Mouse (Mus musculus) hindbrain, embryonic 12.5 days (tissue): Measurements from ENCODE around the gene Ispd. TPM values are rescaled to one million over a fixed set of nuclear protein-coding genes. Genes with fewer than 3 reads are reported as not detected.

Experiments
- ATAC-seq: fragments of 200-750 bp; cut with Nextera tagmentation; 2 replicates; pipeline ENCODE4 v1.8.0; 2017; ENCODE audit warnings: moderate TSS enrichment; ENCODE audit not compliant: low FRiP score
- H3K27ac ChIP-seq: fragments of 300-500 bp; sonication (generic); 2 replicates; pipeline ENCODE4 v1.5.1; 2016; ENCODE audit warnings: mild to moderate bottlenecking
- H3K27me3 ChIP-seq: fragments of 300-500 bp; sonication (generic); 2 replicates; pipeline ENCODE4 v1.6.1; 2016; ENCODE audit warnings: mild to moderate bottlenecking
- H3K36me3 ChIP-seq: fragments of 300-500 bp; sonication (generic); 2 replicates; pipeline ENCODE4 v1.6.1; 2016; ENCODE audit warnings: mild to moderate bottlenecking
- H3K4me1 ChIP-seq: fragments of 300-500 bp; sonication (generic); 2 replicates; pipeline ENCODE4 v1.6.1; 2016
- H3K4me2 ChIP-seq: fragments of 300-500 bp; sonication (generic); replicated peaks from 2 replicates; pipeline ENCODE4 v1.6.1; 2016; ENCODE audit warnings: mild to moderate bottlenecking
- H3K4me3 ChIP-seq: fragments of 300-500 bp; sonication (generic); 2 replicates; pipeline ENCODE4 v1.5.1; 2016; ENCODE audit warnings: mild to moderate bottlenecking
- H3K9ac ChIP-seq: fragments of 300-500 bp; sonication (generic); 2 replicates; pipeline ENCODE4 v1.6.1; 2016; ENCODE audit warnings: mild to moderate bottlenecking, moderate library complexity
- H3K9me3 ChIP-seq: fragments of 300-500 bp; sonication (generic); replicated peaks from 2 replicates; pipeline ENCODE4 v1.6.1; 2016; ENCODE audit warnings: mild to moderate bottlenecking
- WGBS: fragments of 180-500 bp; shearing (Covaris S2); methylation state at CpG from one replicate; pipeline ENCODE4 v1.1.7; 2016; 5-methylcytosine and 5-hydroxymethylcytosine counted together
- polyA plus RNA-seq: library from polyadenylated mRNA; unstranded; fragments of >200 nt; fragmentation: Nextera tagmentation; extraction: Ambion mirVana; gene quantifications from 2 replicates; pipeline ENCODE4 v1.2.1, GENCODE M21; 2016

Gene Ispd
- polyA plus RNA-seq, 1 experiment from 2014 or later = 12.4 TPM

DNA sequence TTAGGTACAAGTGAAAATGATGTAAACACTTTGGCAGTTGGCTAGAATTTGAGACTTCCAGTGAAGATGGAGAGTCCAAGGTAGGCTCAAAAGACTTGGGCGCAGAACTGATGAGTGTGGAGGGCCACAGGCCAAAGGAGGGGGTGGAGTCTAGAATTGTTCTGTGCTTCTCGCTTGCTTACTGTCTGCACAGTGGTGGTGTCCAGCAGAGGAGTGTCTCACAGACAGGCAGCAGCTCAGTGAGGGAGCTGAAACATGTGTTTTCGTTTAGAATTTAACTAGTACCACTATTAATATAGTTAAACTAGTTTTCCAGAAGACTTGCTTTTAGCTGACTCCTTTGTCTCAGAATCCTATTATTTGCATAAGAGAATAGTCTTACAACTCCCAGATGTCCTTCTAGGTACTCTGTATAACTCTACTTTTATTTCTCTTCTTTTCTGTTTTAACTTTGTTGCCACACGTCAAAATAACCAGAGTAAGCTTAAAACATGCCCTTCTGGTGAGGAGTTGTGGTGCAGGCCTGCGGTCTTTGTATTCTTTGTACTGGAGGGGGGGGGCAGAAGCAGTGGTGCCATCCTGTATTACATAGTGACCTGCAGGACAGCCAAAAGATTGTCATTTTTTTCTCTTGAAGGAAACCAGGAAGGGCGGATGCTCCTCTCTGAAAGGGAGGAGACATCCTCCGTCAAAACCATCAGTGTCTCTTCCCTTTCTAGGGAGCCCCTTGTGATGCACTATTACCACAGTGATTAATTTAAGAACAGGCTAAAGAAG, 240.9 kb downstream of the Ispd start:
- Histone ChIP-seq H3K36me3 (no peaks in the 10 kb centered on the region), H3K9me3 (no peaks in the 10 kb centered on the region), H3K4me3 (no peak overlapping the region), H3K4me2 (no peak overlapping the region), H3K27ac (no peak overlapping the region), H3K9ac (no peak overlapping the region), H3K27me3 (no peaks in the 10 kb centered on the region), H3K4me1 (no peaks in the 10 kb centered on the region)
- 79% methylated on average over 7 of the region's 7 CpGs for WGBS
- no peak for ATAC-seq

DNA sequence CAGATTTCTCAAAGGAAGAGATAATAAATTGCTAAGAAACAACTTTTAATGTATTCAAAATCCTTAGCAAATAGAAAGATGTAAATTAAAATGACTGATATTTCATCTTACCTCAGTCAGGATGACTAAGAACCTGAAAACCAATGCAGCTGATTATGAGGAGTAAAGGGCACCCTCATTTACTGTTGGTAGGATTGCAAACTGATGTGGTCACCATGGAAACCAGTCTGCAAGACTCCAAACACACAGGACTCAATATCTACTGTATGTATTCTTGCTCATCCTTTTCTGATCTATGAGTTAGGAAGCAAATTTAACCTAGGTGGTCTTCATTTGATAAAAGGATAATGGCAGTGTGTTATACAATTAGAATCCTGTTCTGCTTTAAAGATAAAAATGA, 246.0 kb downstream of the Ispd start:
- Histone ChIP-seq H3K9ac (no peak overlapping the region), H3K4me3 (no peak overlapping the region), H3K36me3 (no peaks in the 10 kb centered on the region), H3K4me2 (no peak overlapping the region), H3K4me1 (no peaks in the 10 kb centered on the region), H3K27me3 (no peaks in the 10 kb centered on the region), H3K9me3 (no peaks in the 10 kb centered on the region), H3K27ac (no peak overlapping the region)
- no peak for ATAC-seq

DNA sequence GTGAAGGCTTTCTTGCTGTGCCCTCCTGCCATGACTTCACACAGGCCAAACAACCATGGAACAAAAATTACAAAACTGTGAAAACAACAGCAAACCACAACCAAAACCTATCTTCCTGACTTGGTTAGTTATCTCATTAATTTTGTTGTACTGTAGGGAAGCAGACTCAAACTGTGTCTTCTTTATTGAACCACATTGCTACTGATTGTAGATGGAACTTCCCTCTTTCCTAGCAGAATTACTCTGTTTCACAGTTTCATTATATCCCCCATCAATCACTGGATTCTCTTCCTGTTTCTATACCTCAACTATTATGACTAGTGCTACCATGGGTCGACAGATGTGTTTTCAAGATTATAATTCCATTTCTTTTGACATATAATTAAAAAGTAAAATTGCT, 251.2 kb downstream of the Ispd start:
- Histone ChIP-seq H3K9me3 (no peaks in the 10 kb centered on the region), H3K27me3 (no peaks in the 10 kb centered on the region), H3K36me3 (no peaks in the 10 kb centered on the region), H3K4me3 (no peak overlapping the region), H3K4me2 (no peak overlapping the region), H3K27ac (no peak overlapping the region), H3K9ac (no peak overlapping the region), H3K4me1 (no peaks in the 10 kb centered on the region)
- WGBS = 87% methylated on average over 1 of the region's 1 CpGs
- no peak for ATAC-seq

DNA sequence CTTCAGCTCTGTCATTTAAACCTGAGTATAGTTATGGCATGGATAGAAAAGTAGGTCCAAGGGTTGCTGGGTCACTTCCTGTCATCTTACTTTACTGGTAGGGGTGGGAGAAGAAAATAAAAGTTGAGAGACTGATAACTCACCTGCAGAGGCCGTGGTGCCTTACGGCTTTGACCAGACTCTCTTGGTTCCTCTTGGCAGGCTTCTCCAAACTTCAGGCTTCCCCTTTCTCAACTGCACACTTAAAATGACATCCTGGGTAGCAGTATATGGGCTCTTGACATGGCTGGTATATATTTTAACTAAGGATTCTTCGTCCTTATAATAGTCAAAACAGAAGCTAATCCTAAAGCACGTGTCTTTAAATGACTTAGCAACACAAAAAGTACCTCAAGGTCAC, 266.3 kb downstream of the Ispd start:
- no peak for ATAC-seq
- Histone ChIP-seq H3K9me3 (no peaks in the 10 kb centered on the region), H3K9ac (no peak overlapping the region), H3K4me1 (no peaks in the 10 kb centered on the region), H3K36me3 (no peaks in the 10 kb centered on the region), H3K4me2 (no peak overlapping the region), H3K27ac (no peak overlapping the region), H3K4me3 (no peak overlapping the region), H3K27me3 (no peaks in the 10 kb centered on the region)
- WGBS = 85% methylated on average over 4 of the region's 4 CpGs

DNA sequence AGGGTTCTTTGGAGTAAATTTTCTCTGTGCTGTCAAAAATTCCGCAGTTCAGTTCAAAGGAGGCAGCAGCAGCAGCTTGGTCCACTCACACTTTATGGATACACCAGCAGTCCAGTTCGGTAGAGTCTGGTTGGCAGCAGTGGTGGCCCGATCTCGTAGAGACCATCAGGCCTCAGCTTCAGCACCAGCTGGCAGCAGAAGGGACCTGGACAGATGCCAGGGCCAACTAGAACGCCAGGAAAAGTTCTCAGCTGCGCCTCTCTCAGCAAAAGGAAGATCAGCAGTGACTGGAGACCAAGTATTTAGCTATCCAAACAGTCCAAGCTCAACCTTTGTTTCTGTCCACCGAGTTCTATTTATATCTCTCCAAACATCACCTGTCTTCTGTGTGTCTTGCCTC, 281.2 kb downstream of the Ispd start:
- WGBS = 91% methylated on average over 7 of the region's 7 CpGs
- no peak overlapping the region for H3K27ac ChIP-seq
- H3K4me3 ChIP-seq = no peak overlapping the region
- H3K4me2 ChIP-seq = no peak overlapping the region
- H3K9ac ChIP-seq = no peak overlapping the region
- no peak for ATAC-seq
- H3K27me3 ChIP-seq = no peaks in the 10 kb centered on the region
- peaks cover 8% of the 10 kb centered on the region; the same call in 1 of the 2 replicates for H3K4me1 ChIP-seq
- H3K36me3 ChIP-seq = no peaks in the 10 kb centered on the region
- no peaks in the 10 kb centered on the region for H3K9me3 ChIP-seq

DNA sequence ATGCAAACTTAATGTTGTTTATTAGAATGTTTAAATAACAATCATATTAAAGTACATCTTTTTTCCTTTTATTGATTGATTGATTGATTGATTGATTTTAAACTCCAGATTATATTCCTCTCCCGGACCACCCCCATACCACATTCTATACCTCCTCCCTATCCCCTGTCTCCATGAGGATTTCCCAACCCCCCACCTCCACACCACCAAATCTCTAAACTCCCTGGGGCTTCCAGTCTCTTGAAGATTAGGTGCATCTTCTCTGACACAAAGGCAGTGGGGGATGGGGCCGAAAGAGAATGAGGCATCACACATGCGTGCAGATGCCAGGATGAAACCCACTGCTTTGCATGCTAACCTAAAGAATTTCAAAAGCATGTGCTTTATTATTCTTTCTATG, 283.5 kb downstream of the Ispd start:
- no peaks in the 10 kb centered on the region for H3K9me3 ChIP-seq
- no peak for ATAC-seq
- H3K36me3 ChIP-seq = no peaks in the 10 kb centered on the region
- H3K27ac ChIP-seq = no peak overlapping the region
- H3K4me2 ChIP-seq = no peak overlapping the region
- H3K4me3 ChIP-seq = no peak overlapping the region
- no peak overlapping the region for H3K9ac ChIP-seq
- WGBS = 60% methylated on average over 3 of the region's 3 CpGs
- no peaks in the 10 kb centered on the region for H3K27me3 ChIP-seq
- peaks cover 8% of the 10 kb centered on the region; the same call in 1 of the 2 replicates for H3K4me1 ChIP-seq

DNA sequence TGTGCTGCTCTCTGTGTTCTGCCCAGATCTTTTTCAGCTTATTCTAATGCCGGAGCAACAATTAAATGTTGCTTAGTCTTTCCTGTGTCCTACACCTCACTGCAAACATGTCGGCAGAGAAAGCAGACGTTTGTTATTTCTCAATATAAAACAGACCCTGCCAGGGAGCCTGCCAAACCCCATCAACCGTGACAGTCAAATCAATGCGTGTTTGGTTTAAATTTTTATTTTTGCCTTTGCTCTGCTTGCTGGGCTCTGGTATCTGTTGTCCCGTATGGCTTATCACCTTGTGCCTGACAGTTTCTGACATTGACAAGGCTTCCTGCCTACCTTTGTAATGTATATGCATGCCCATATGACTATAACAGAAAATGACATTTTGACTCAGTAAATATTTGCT, 285.5 kb downstream of the Ispd start:
- 0 out of 2 replicates have a peak overlapping the region, but pooled peaks have one; percentile 5 for H3K27ac ChIP-seq
- H3K4me2 ChIP-seq = no peak overlapping the region
- no peak overlapping the region for H3K4me3 ChIP-seq
- no peaks in the 10 kb centered on the region for H3K36me3 ChIP-seq
- WGBS = 42% methylated on average over 6 of the region's 6 CpGs
- H3K4me1 ChIP-seq = peaks cover 8% of the 10 kb centered on the region; the same call in 1 of the 2 replicates
- H3K9ac ChIP-seq = no peak overlapping the region
- H3K9me3 ChIP-seq = no peaks in the 10 kb centered on the region
- no peaks in the 10 kb centered on the region for H3K27me3 ChIP-seq
- ATAC-seq = peak; percentile 36; the same call in 1 of the 2 replicates

DNA sequence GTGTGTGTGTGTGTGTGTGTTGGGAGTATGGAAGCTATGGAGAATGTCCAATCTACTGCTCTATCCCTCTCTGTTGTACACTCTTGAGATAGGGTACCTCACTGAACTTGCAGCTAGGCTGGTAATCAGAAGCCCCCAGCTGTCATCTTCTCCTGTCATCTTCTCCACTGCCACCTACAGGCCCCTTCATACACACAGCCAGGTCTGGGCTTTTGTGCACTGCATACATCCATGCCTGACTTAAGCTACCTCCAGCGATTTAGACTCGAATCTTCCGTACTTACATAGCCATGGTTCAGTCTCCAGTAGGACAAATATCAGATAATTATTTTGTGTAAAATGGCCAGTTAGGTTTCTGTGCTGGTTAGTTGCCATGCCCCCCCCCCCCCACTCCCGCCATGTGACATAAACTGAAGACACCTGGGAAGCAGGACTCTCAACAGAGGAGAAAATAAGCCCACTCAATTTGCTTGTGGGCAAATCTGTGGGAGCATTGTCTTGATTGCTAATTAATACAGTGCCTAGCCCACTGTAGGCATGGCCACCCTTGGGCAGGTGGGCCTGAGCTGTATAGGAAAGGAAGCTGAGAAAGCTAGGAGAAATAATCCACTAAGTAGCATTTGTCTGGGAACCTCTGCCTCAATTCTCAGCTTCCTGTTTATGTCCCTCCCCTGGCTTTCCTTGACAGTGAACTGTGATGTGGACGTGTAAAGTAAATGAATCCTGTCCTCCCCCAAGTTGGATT, 289.1 kb downstream of the Ispd start:
- no peaks in the 10 kb centered on the region for H3K9me3 ChIP-seq
- no peak overlapping the region for H3K4me2 ChIP-seq
- no peak overlapping the region for H3K4me3 ChIP-seq
- H3K9ac ChIP-seq = no peak overlapping the region
- peak; percentile 38; the same call in 1 of the 2 replicates for ATAC-seq
- H3K27me3 ChIP-seq = no peaks in the 10 kb centered on the region
- no peak overlapping the region for H3K27ac ChIP-seq
- no peaks in the 10 kb centered on the region for H3K36me3 ChIP-seq
- peaks cover 6% of the 10 kb centered on the region; the same call in 1 of the 2 replicates for H3K4me1 ChIP-seq
- WGBS = 77% methylated on average over 5 of the region's 5 CpGs

DNA sequence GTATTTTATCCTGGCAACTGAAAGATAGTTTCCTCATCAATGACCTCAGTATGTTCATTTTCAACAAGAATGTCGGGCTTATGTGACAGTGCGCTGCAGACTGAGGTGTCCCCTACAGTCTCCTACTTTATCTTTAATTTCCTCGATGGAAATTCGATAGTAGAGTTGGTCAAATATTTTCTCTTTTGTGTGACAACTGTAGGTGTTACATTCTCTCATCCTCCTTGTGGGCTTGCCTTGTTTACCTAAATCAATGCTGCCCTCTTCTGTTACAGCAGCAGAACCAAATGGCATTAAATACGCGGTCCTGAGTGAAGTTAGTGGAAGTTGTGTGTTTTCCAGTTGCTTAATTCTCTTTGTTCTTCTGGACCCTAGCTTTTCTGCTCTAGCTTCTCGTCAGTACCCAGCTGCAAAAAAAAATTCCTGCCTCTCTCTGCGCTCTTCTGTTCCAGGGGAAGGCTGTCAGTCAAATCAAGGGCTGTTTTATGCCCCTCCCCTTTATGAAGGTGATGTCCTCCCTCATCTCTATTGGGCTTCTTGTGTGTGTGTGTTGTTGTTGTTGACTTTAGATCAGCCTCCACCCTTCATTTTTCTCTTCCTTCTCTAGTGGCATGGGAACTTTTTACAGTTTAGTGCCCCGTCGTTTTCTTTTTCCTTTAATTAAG, 289.8 kb downstream of the Ispd start:
- no peak overlapping the region for H3K4me3 ChIP-seq
- H3K4me1 ChIP-seq = peaks cover 6% of the 10 kb centered on the region; the same call in 1 of the 2 replicates
- no peak overlapping the region for H3K27ac ChIP-seq
- no peak for ATAC-seq
- no peak overlapping the region for H3K9ac ChIP-seq
- WGBS = 43% methylated on average over 10 of the region's 10 CpGs
- no peaks in the 10 kb centered on the region for H3K9me3 ChIP-seq
- no peaks in the 10 kb centered on the region for H3K36me3 ChIP-seq
- H3K4me2 ChIP-seq = no peak overlapping the region
- H3K27me3 ChIP-seq = no peaks in the 10 kb centered on the region

DNA sequence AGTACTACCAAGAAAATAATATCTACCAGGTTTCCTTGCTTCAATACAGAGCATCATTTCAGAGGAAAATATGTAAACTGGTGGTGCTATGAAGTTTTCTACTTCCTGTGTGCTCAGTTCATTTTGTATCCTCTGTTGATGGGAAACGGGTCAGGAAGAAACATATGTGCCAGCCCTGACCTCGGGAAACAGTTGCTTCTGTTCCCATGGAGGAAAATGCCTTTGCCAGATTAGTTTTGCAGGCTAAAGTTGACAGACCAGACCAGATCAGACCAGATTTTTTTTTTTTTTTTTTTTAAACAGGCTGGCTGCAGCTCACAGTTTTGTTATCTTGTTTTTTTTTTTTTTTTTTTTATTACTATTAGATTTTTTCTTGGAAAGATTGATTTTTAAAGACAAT, 293.2 kb downstream of the Ispd start:
- no peaks in the 10 kb centered on the region for H3K4me1 ChIP-seq
- no peaks in the 10 kb centered on the region for H3K36me3 ChIP-seq
- H3K9me3 ChIP-seq = no peaks in the 10 kb centered on the region
- H3K4me2 ChIP-seq = no peak overlapping the region
- no peak overlapping the region for H3K27ac ChIP-seq
- no peaks in the 10 kb centered on the region for H3K27me3 ChIP-seq
- WGBS = 39% methylated on average over 2 of the region's 2 CpGs
- ATAC-seq = no peak
- H3K4me3 ChIP-seq = no peak overlapping the region
- H3K9ac ChIP-seq = no peak overlapping the region

DNA sequence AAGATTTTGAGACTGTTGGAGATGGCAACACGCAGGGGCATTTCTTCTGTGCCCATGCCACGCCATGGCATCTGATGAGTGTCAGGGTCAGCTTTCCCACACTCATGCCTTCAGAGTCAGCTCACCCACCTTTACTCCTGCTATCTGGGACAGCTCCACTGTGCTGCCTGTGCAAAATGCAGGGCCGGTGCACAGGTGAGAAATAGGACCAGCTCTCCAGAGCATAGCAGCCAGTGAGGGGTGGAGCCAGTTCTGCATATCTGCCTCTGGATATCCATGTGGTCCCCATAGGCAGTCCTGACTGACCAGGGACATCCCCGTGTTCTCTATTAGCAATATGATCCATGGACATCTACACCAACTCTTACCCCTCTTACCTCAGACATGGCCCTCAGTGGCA, 297.0 kb downstream of the Ispd start:
- Histone ChIP-seq H3K4me2 (no peak overlapping the region), H3K27ac (no peak overlapping the region), H3K4me3 (no peak overlapping the region), H3K9me3 (no peaks in the 10 kb centered on the region), H3K36me3 (no peaks in the 10 kb centered on the region), H3K4me1 (no peaks in the 10 kb centered on the region), H3K9ac (no peak overlapping the region), H3K27me3 (no peaks in the 10 kb centered on the region)
- WGBS = 88% methylated on average over 4 of the region's 4 CpGs
- ATAC-seq = peak; percentile 26; the same call in 1 of the 2 replicates

DNA sequence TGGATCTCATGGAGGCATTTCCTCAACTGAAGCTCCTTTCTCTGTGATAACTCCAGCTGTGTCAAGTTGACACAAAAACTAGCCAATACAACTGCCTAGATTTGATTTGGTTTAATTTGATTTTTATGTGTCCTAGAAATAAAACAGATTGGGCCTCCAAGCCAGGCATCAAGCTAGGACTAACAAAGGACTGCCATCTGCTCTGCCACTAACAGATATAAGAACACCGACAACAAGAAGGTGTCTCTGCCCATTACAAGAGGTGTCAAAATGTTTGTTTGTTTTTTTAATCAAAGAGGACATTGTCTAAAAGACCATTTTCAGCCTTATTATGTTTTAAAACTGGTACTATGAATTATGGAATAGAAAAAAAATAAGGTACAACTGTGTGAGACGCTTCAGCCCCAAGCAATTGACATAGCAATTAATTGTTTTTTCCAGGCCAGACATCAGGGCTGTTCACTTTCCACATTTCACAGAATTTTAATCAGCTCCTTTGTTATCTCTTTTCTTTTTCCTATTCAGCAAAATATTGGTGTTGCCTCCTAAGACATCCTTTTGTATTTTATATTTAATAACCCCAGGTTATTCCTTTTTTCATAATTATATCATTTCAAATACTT, 299.7 kb downstream of the Ispd start:
- no peak for ATAC-seq
- Histone ChIP-seq H3K9me3 (no peaks in the 10 kb centered on the region), H3K36me3 (no peaks in the 10 kb centered on the region), H3K27me3 (no peaks in the 10 kb centered on the region), H3K4me2 (no peak overlapping the region), H3K9ac (no peak overlapping the region), H3K4me3 (no peak overlapping the region), H3K4me1 (no peaks in the 10 kb centered on the region), H3K27ac (no peak overlapping the region)
- WGBS = 45% methylated on average over 2 of the region's 2 CpGs
